Mouse (Mus musculus) limb, embryonic 10.5 days (tissue): ENCODE data around the gene Disp1. TPM values are rescaled to one million over a fixed set of nuclear protein-coding genes. Genes with fewer than 3 reads are reported as not detected.

Experiments
- DNase-seq: peaks from one replicate; pipeline ENCODE4 v3.0.0-alpha.2; 2017; ENCODE audit warnings: low spot score
- H3K27ac ChIP-seq: fragments of 300-500 bp; sonication (generic); 2 replicates; pipeline ENCODE4 v1.5.1; 2016; ENCODE audit warnings: mild to moderate bottlenecking
- H3K27me3 ChIP-seq: fragments of 300-500 bp; sonication (generic); 2 replicates; pipeline ENCODE4 v1.6.1; 2016; ENCODE audit warnings: low read depth, mild to moderate bottlenecking; ENCODE audit not compliant: poor library complexity, severe bottlenecking
- H3K36me3 ChIP-seq: fragments of 300-500 bp; sonication (generic); 2 replicates; pipeline ENCODE4 v1.6.1; 2016; ENCODE audit warnings: mild to moderate bottlenecking, moderate library complexity
- H3K4me1 ChIP-seq: fragments of 300-500 bp; sonication (generic); 2 replicates; pipeline ENCODE4 v1.6.1; 2016
- H3K4me3 ChIP-seq: fragments of 300-500 bp; sonication (generic); 2 replicates; pipeline ENCODE4 v1.5.1; 2016; ENCODE audit warnings: mild to moderate bottlenecking, moderate library complexity
- H3K9me3 ChIP-seq: fragments of 300-500 bp; sonication (generic); replicated peaks from 2 replicates; pipeline ENCODE4 v1.6.1; 2016; ENCODE audit warnings: mild to moderate bottlenecking
- WGBS: fragments of 180-500 bp; shearing (Covaris S2); methylation state at CpG from one replicate; pipeline ENCODE4 v1.1.7; 2016; 5-methylcytosine and 5-hydroxymethylcytosine counted together
- polyA plus RNA-seq: library from polyadenylated mRNA; unstranded; fragments of >200 nt; fragmentation: Nextera tagmentation; extraction: Ambion mirVana; gene quantifications from 2 replicates; pipeline ENCODE4 v1.2.1, GENCODE M21; 2016

Gene Disp1
- polyA plus RNA-seq, 1 experiment from 2014 or later = 21.8 TPM

- H3K4me1 ChIP-seq = peaks cover 36% of the 10 kb centered on the region
- peaks cover 17% of the 10 kb centered on the region for H3K36me3 ChIP-seq
- 94% methylated on average over 5 of the region's 5 CpGs for WGBS
Observed at GRCm38 (mm10) chr1:183104696-183105095, 116.6 kb downstream of the Disp1 start.

GRCm38 (mm10) chr1:183102775-183103174, 118.5 kb downstream of the Disp1 start:
- WGBS = 66% methylated on average over 3 of the region's 3 CpGs
- no peaks in the 10 kb centered on the region for H3K27me3 ChIP-seq
- peaks cover 32% of the 10 kb centered on the region for H3K36me3 ChIP-seq
- no peaks in the 10 kb centered on the region for H3K9me3 ChIP-seq
- H3K4me3 ChIP-seq = no peak overlapping the region
- peak overlapping the region; percentile 78; the same call in 1 of the 2 replicates for H3K27ac ChIP-seq
- H3K4me1 ChIP-seq = peaks cover 38% of the 10 kb centered on the region
- no peak for DNase-seq

More at GRCm38 (mm10) chr1:183104696-183105095, 116.6 kb downstream of the Disp1 start:
- Histone ChIP-seq H3K27ac (no peak overlapping the region), H3K27me3 (no peaks in the 10 kb centered on the region), H3K9me3 (no peaks in the 10 kb centered on the region), H3K4me3 (no peak overlapping the region)
- DNase-seq = no peak

- DNase-seq = peak; percentile 76
- WGBS = 24% methylated on average over 8 of the region's 8 CpGs
- peaks cover 38% of the 10 kb centered on the region for H3K4me1 ChIP-seq
- no peak overlapping the region for H3K4me3 ChIP-seq
- no peaks in the 10 kb centered on the region for H3K27me3 ChIP-seq
- H3K27ac ChIP-seq = peak overlapping the region; percentile 78
- H3K36me3 ChIP-seq = peaks cover 38% of the 10 kb centered on the region
- H3K9me3 ChIP-seq = no peaks in the 10 kb centered on the region
Observed at GRCm38 (mm10) chr1:183102153-183102552, 119.2 kb downstream of the Disp1 start.

GRCm38 (mm10) chr1:183101371-183101770, 120.0 kb downstream of the Disp1 start:
- peaks cover 45% of the 10 kb centered on the region for H3K36me3 ChIP-seq
- H3K9me3 ChIP-seq = no peaks in the 10 kb centered on the region
- DNase-seq = no peak
- WGBS = 85% methylated on average over 3 of the region's 3 CpGs
- peaks cover 44% of the 10 kb centered on the region for H3K4me1 ChIP-seq
- peak overlapping the region; percentile 78 for H3K27ac ChIP-seq
- H3K27me3 ChIP-seq = no peaks in the 10 kb centered on the region
- H3K4me3 ChIP-seq = no peak overlapping the region

- Histone ChIP-seq H3K27me3 (no peaks in the 10 kb centered on the region), H3K9me3 (no peaks in the 10 kb centered on the region), H3K4me1 (peaks cover 54% of the 10 kb centered on the region), H3K36me3 (peaks cover 48% of the 10 kb centered on the region), H3K27ac (no peak overlapping the region), H3K4me3 (no peak overlapping the region)
- 78% methylated on average over 5 of the region's 5 CpGs for WGBS
- DNase-seq = no peak
Observed at GRCm38 (mm10) chr1:183100245-183100644, 121.1 kb downstream of the Disp1 start.

- peaks cover 51% of the 10 kb centered on the region for H3K36me3 ChIP-seq
- no peaks in the 10 kb centered on the region for H3K9me3 ChIP-seq
- no peak overlapping the region for H3K4me3 ChIP-seq
- peaks cover 59% of the 10 kb centered on the region for H3K4me1 ChIP-seq
- peak overlapping the region; percentile 32; the same call in 1 of the 2 replicates for H3K27ac ChIP-seq
- no peaks in the 10 kb centered on the region for H3K27me3 ChIP-seq
- 95% methylated on average over 12 of the region's 12 CpGs for WGBS
- DNase-seq = no peak
Observed at GRCm38 (mm10) chr1:183099686-183100085, 121.6 kb downstream of the Disp1 start.

- Histone ChIP-seq H3K4me3 (no peak overlapping the region), H3K27ac (no peak overlapping the region), H3K4me1 (peaks cover 53% of the 10 kb centered on the region), H3K36me3 (peaks cover 71% of the 10 kb centered on the region), H3K27me3 (no peaks in the 10 kb centered on the region), H3K9me3 (no peaks in the 10 kb centered on the region)
- DNase-seq = no peak
- 92% methylated on average over 10 of the region's 10 CpGs for WGBS
Observed at GRCm38 (mm10) chr1:183097606-183098005, 123.7 kb downstream of the Disp1 start.

- DNase-seq = no peak
- WGBS = 78% methylated on average over 8 of the region's 8 CpGs
- H3K4me3 ChIP-seq = no peak overlapping the region
- H3K36me3 ChIP-seq = peaks cover 84% of the 10 kb centered on the region
- peak overlapping the region; percentile 36; the same call in 1 of the 2 replicates for H3K27ac ChIP-seq
- peaks cover 32% of the 10 kb centered on the region for H3K4me1 ChIP-seq
- no peaks in the 10 kb centered on the region for H3K9me3 ChIP-seq
- H3K27me3 ChIP-seq = no peaks in the 10 kb centered on the region
Observed at GRCm38 (mm10) chr1:183095454-183096088, 125.8 kb downstream of the Disp1 start.

- peaks cover 22% of the 10 kb centered on the region for H3K4me1 ChIP-seq
- H3K4me3 ChIP-seq = no peak overlapping the region
- WGBS = 93% methylated on average over 4 of the region's 4 CpGs
- H3K27ac ChIP-seq = no peak overlapping the region
- no peaks in the 10 kb centered on the region for H3K27me3 ChIP-seq
- no peaks in the 10 kb centered on the region for H3K9me3 ChIP-seq
- peaks cover 91% of the 10 kb centered on the region for H3K36me3 ChIP-seq
- no peak for DNase-seq
Observed at GRCm38 (mm10) chr1:183092296-183092695, 129.0 kb downstream of the Disp1 start.

- Histone ChIP-seq H3K4me1 (peaks cover 15% of the 10 kb centered on the region), H3K36me3 (peaks cover 92% of the 10 kb centered on the region), H3K4me3 (no peak overlapping the region), H3K9me3 (no peaks in the 10 kb centered on the region), H3K27ac (no peak overlapping the region), H3K27me3 (no peaks in the 10 kb centered on the region)
- 94% methylated on average over 7 of the region's 7 CpGs for WGBS
- no peak for DNase-seq
Observed at GRCm38 (mm10) chr1:183091203-183091602, 130.1 kb downstream of the Disp1 start.

GRCm38 (mm10) chr1:183088661-183089060, 132.7 kb downstream of the Disp1 start:
- Histone ChIP-seq H3K27ac (no peak overlapping the region), H3K36me3 (peaks cover 91% of the 10 kb centered on the region), H3K4me1 (peaks cover 7% of the 10 kb centered on the region), H3K27me3 (no peaks in the 10 kb centered on the region), H3K9me3 (no peaks in the 10 kb centered on the region), H3K4me3 (no peak overlapping the region)
- WGBS = 96% methylated on average over 23 of the region's 23 CpGs
- DNase-seq = no peak

GRCm38 (mm10) chr1:183086843-183087242, 134.5 kb downstream of the Disp1 start:
- DNase-seq = no peak
- no peak overlapping the region for H3K27ac ChIP-seq
- WGBS = 94% methylated on average over 14 of the region's 14 CpGs
- peaks cover 21% of the 10 kb centered on the region for H3K4me1 ChIP-seq
- no peak overlapping the region for H3K4me3 ChIP-seq
- no peaks in the 10 kb centered on the region for H3K27me3 ChIP-seq
- H3K36me3 ChIP-seq = peaks cover 75% of the 10 kb centered on the region
- H3K9me3 ChIP-seq = no peaks in the 10 kb centered on the region

GRCm38 (mm10) chr1:183084085-183085050, 137.0 kb downstream of the Disp1 start:
- Histone ChIP-seq H3K27ac (peak overlapping the region; percentile 17; the same call in 1 of the 2 replicates), H3K36me3 (peaks cover 56% of the 10 kb centered on the region), H3K4me3 (no peak overlapping the region), H3K9me3 (no peaks in the 10 kb centered on the region), H3K27me3 (no peaks in the 10 kb centered on the region), H3K4me1 (peaks cover 34% of the 10 kb centered on the region)
- 92% methylated on average over 8 of the region's 8 CpGs for WGBS
- no peak for DNase-seq
